Mouse (Mus musculus) CH12.LX (cell line): ENCODE data around the gene Wdfy2. TPM values are rescaled to one million over a fixed set of nuclear protein-coding genes. Genes with fewer than 3 reads are reported as not detected.
A peak's percentile ranks its signal among the peaks of the same experiment; 100 is the strongest.

Source experiments
- DNase-seq: peaks from one replicate; pipeline ENCODE4 v3.0.0-alpha.2; 2013; ENCODE audit errors: extremely low read depth
- H3K27ac ChIP-seq: 2 replicates; pipeline ENCODE4 v1.5.1; 2012; ENCODE audit warnings: low read depth, mild to moderate bottlenecking, control low read depth, moderate library complexity; ENCODE audit not compliant: insufficient read depth
- H3K27me3 ChIP-seq: replicated peaks from 2 replicates; pipeline ENCODE3; 2012; ENCODE audit warnings: inconsistent platforms
- H3K36me3 ChIP-seq, 2 experiments: replicated peaks in 1 of 2; 2 replicates each; pipeline versions ENCODE3 to v1.6.1; 2012; ENCODE audit warnings: inconsistent platforms in 1 of 2, low read length in 1 of 2, mild to moderate bottlenecking in 1 of 2, mixed read lengths in 1 of 2, moderate library complexity in 1 of 2; ENCODE audit not compliant: control insufficient read depth in 1 of 2, insufficient read depth in 1 of 2
- H3K4me1 ChIP-seq, 2 experiments: 2 replicates each; pipeline ENCODE4 v1.6.1; 2012; ENCODE audit warnings: inconsistent platforms in 1 of 2, moderate library complexity in 1 of 2; ENCODE audit not compliant: insufficient read depth in 2 of 2, control insufficient read depth in 1 of 2
- H3K4me2 ChIP-seq: 2 replicates; pipeline ENCODE4 v1.6.1; 2012; ENCODE audit warnings: low read depth, mild to moderate bottlenecking, control low read depth; ENCODE audit not compliant: poor library complexity, insufficient read depth, severe bottlenecking
- H3K4me3 ChIP-seq, 3 experiments: fragments of 150-350 bp in 1 of 3; sonication (generic) in 1 of 3; replicated peaks in 1 of 3; 2 replicates each; pipeline versions ENCODE3 to v1.5.1; 2011 to 2012; ENCODE audit warnings: low read depth in 2 of 3, low read length in 2 of 3, mild to moderate bottlenecking in 2 of 3, moderate library complexity in 2 of 3, control low read depth in 1 of 3, improper control_type of control experiment in 1 of 3, inconsistent platforms in 1 of 3, mixed read lengths in 1 of 3; ENCODE audit not compliant: poor library complexity in 1 of 3
- H3K79me2 ChIP-seq: replicated peaks from 2 replicates; pipeline ENCODE4 v1.6.1; 2012; ENCODE audit warnings: mild to moderate bottlenecking, moderate library complexity; ENCODE audit not compliant: control insufficient read depth, poor library complexity, insufficient read depth, severe bottlenecking; ENCODE audit errors: extremely low read depth
- H3K9ac ChIP-seq: 2 replicates; pipeline ENCODE4 v1.6.1; 2012; ENCODE audit warnings: low read depth, mild to moderate bottlenecking, control low read depth, moderate library complexity; ENCODE audit not compliant: insufficient read depth
- H3K9me3 ChIP-seq: replicated peaks from 2 replicates; pipeline ENCODE3; 2012; ENCODE audit warnings: low read length, inconsistent platforms, mixed read lengths
- CHD1 ChIP-seq: IDR thresholded peaks from 2 replicates; pipeline ENCODE4 v1.6.1; 2012; ENCODE audit warnings: low read depth, low read length, improper control_type of control experiment, inconsistent platforms
- CHD2 ChIP-seq: IDR thresholded peaks from 2 replicates; pipeline ENCODE4 v1.6.1; 2011; ENCODE audit warnings: low read length, improper control_type of control experiment
- CTCF ChIP-seq, 2 experiments: IDR thresholded peaks in 1 of 2; conservative IDR thresholded peaks in 1 of 2; 2 replicates each; pipeline ENCODE4 v1.5.1; 2011 to 2012; ENCODE audit warnings: low read depth in 2 of 2, low read length in 2 of 2, improper control_type of control experiment in 1 of 2, inconsistent platforms in 1 of 2, mild to moderate bottlenecking in 1 of 2, moderate library complexity in 1 of 2
- E2F4 ChIP-seq: IDR thresholded peaks from 2 replicates; pipeline ENCODE4 v1.6.1; 2011; ENCODE audit warnings: low read depth, low read length, improper control_type of control experiment; ENCODE audit not compliant: insufficient replicate concordance
- EP300 ChIP-seq: IDR thresholded peaks from 2 replicates; pipeline ENCODE4 v1.6.1; 2011; ENCODE audit warnings: low read length, improper control_type of control experiment
- GABPA ChIP-seq: IDR thresholded peaks from 2 replicates; pipeline ENCODE4 v1.6.1; 2012; ENCODE audit warnings: low read depth, low read length, improper control_type of control experiment, inconsistent platforms; ENCODE audit not compliant: insufficient replicate concordance
- IRF4 ChIP-seq: IDR thresholded peaks from 2 replicates; pipeline ENCODE4 v1.6.1; 2014; ENCODE audit warnings: low read depth, mild to moderate bottlenecking, inconsistent platforms, low read length, improper control_type of control experiment
- JUN ChIP-seq: IDR thresholded peaks from 2 replicates; pipeline ENCODE4 v1.6.1; 2011; ENCODE audit warnings: low read depth, mild to moderate bottlenecking, low read length, improper control_type of control experiment, moderate library complexity; ENCODE audit not compliant: insufficient read depth
- KAT2A ChIP-seq: IDR thresholded peaks from 2 replicates; pipeline ENCODE4 v1.6.1; 2012; ENCODE audit warnings: low read length, improper control_type of control experiment, inconsistent platforms; ENCODE audit not compliant: insufficient replicate concordance
- MAX ChIP-seq: IDR thresholded peaks from 2 replicates; pipeline ENCODE4 v1.6.1; 2011; ENCODE audit warnings: low read length, improper control_type of control experiment
- MEF2A ChIP-seq: IDR thresholded peaks from 2 replicates; pipeline ENCODE4 v1.6.1; 2014; ENCODE audit warnings: low read depth, mild to moderate bottlenecking, inconsistent platforms, low read length, improper control_type of control experiment, borderline replicate concordance
- NRF1 ChIP-seq: IDR thresholded peaks from 2 replicates; pipeline ENCODE4 v1.6.1; 2014; ENCODE audit warnings: low read depth, mild to moderate bottlenecking, inconsistent platforms, low read length, improper control_type of control experiment, moderate library complexity
- PAX5 ChIP-seq: IDR thresholded peaks from 2 replicates; pipeline ENCODE4 v1.6.1; 2012; ENCODE audit warnings: low read length, inconsistent platforms, mixed read lengths
- POLR2A ChIP-seq: IDR thresholded peaks from 2 replicates; pipeline ENCODE4 v1.6.1; 2011; ENCODE audit warnings: low read depth, mild to moderate bottlenecking, improper control_type of control experiment, low read length
- POLR2AphosphoS2 ChIP-seq: IDR thresholded peaks from 2 replicates; pipeline ENCODE4 v1.6.1; 2011; ENCODE audit warnings: low read depth, low read length, improper control_type of control experiment
- RAD21 ChIP-seq: IDR thresholded peaks from 2 replicates; pipeline ENCODE4 v1.6.1; 2011; ENCODE audit warnings: low read depth, mild to moderate bottlenecking, low read length, improper control_type of control experiment, moderate library complexity
- SIN3A ChIP-seq: IDR thresholded peaks from 2 replicates; pipeline ENCODE4 v1.6.1; 2012; ENCODE audit warnings: low read length, improper control_type of control experiment, inconsistent platforms
- SMC3 ChIP-seq: IDR thresholded peaks from 2 replicates; pipeline ENCODE4 v1.6.1; 2011; ENCODE audit warnings: low read depth, low read length, improper control_type of control experiment
- TBP ChIP-seq: conservative IDR thresholded peaks from 2 replicates; pipeline ENCODE4 v1.6.1; 2011; ENCODE audit warnings: low read depth, low read length, improper control_type of control experiment
- TCF12 ChIP-seq: IDR thresholded peaks from 2 replicates; pipeline ENCODE4 v1.6.1; 2014; ENCODE audit warnings: low read depth, mild to moderate bottlenecking, inconsistent platforms, low read length, improper control_type of control experiment
- UBTF ChIP-seq: IDR thresholded peaks from 2 replicates; pipeline ENCODE4 v1.6.1; 2012; ENCODE audit warnings: low read depth, mild to moderate bottlenecking, inconsistent platforms, low read length, improper control_type of control experiment, moderate library complexity
- USF1 ChIP-seq: IDR thresholded peaks from 2 replicates; pipeline ENCODE4 v1.6.1; 2014; ENCODE audit warnings: low read depth, mild to moderate bottlenecking, inconsistent platforms, low read length, improper control_type of control experiment
- ZNF384 ChIP-seq: IDR thresholded peaks from 2 replicates; pipeline ENCODE4 v1.6.1; 2012; ENCODE audit warnings: low read depth, low read length, improper control_type of control experiment, inconsistent platforms
- dilution Hi-C: fragments of 300-500 bp; cut with MboI; formaldehyde crosslinking; loops from 2 replicates; pipeline ENCODE4 v1.14.3; 2020; ENCODE audit warnings: low sequenced_read_pairs; ENCODE audit not compliant: extremely low pct_unique_long_range_greater_than_20kb, extremely low pct_ligation_motif_present
- in situ Hi-C: fragments of 300-500 bp; cut with MboI; formaldehyde crosslinking; loops from 3 replicates; pipeline ENCODE4 v1.14.3; 2019; ENCODE audit warnings: low sequenced_read_pairs, low pct_ligation_motif_present, low pct_unique_long_range_greater_than_20kb, mixed read lengths
- polyA plus RNA-seq: library from polyadenylated mRNA; unstranded; fragments of >175 nt; gene quantifications from 2 replicates; pipeline ENCODE4 v1.2.1, GENCODE M21; 2012; ENCODE audit warnings: low read depth; ENCODE audit not compliant: insufficient read length
- total RNA-seq, 2 experiments: library from RNA; depleted of rRNA; stranded (reverse); fragments of 300-350 nt in 1 of 2; fragments of >200 nt in 1 of 2; gene quantifications; 2 replicates each; pipeline ENCODE4 v1.2.3; 2012 to 2014

Gene Wdfy2
- total and polyA plus RNA-seq, 3 experiments: 6.3 to 6.7 (median 6.6) TPM

DNA sequence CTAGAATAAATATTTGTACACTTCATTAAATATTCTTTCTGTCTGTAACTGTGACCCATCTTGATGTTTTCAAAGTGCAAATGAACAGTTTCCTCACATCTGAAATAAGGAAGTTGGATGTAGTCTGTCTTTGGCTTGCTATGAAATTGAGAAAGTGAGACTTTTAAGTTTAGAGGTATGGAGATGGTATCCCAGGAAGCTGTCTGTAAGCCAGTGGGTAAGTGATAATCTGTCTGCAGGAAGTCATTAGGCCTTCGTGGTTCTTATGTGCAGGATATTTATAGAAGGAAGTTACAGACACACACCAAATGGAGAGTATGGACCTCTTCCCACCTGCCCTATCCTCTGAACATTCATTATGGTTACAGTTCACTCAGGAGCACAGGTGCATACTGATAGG is 26.8 kb downstream of the Wdfy2 start:
- no peak overlapping the region for H3K9ac ChIP-seq
- H3K4me2 ChIP-seq: no peak overlapping the region
- TF ChIP-seq JUN (no peak), MEF2A (no peak), IRF4 (no peak), CHD1 (no peak), CHD2 (no peak), POLR2AphosphoS2 (no peak), E2F4 (no peak), USF1 (no peak), PAX5 (no peak), KAT2A (no peak), TCF12 (no peak), RAD21 (no peak), TBP (no peak), CTCF (conservative IDR thresholded peaks at IDR 0.05 in 1 of 2, IDR thresholded peaks at IDR 0.05 in 1 of 2; ENCODE audit: low read depth in 2 of 2, low read length in 2 of 2) (no peak), UBTF (no peak), SMC3 (no peak), SIN3A (no peak), ZNF384 (no peak)
- H3K36me3 ChIP-seq: no peaks in the 10 kb centered on the region
- peaks cover 6 to 53% of the 10 kb centered on the region in 2 experiments for H3K4me1 ChIP-seq
- no peak for DNase-seq
- dilution Hi-C loops: no loop called here
- H3K27ac ChIP-seq: no peak overlapping the region
- no peak overlapping the region for H3K4me3 ChIP-seq
- in situ Hi-C loops: no loop called here
- no peaks in the 10 kb centered on the region for H3K79me2 ChIP-seq
- H3K9me3 ChIP-seq: peaks cover 5% of the 10 kb centered on the region
- no peaks in the 10 kb centered on the region for H3K27me3 ChIP-seq

DNA sequence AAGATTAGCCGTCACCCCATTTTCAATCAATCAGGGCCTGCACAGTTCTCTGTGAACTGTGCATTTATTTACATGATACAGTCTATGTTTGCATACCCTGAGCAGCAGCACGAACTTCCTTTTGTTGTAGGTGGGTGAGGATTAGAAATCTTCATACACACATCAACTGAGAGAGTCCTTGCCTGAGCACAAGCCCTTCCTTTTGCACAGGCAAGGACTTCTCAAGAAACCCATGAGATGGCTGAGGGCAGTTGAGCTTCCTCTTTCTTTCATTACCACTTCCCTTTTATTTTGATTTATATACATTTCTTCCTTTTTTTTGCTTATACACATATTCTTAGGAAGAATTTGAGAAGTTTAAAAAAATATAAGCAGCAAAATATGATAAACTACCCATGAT is 27.9 kb downstream of the Wdfy2 start:
- Histone ChIP-seq H3K4me2 (no peak overlapping the region), H3K4me1 (peaks cover 6 to 64% of the 10 kb centered on the region in 2 experiments), H3K27me3 (no peaks in the 10 kb centered on the region), H3K9me3 (peaks cover 3% of the 10 kb centered on the region), H3K4me3 (no peak overlapping the region), H3K36me3 (no peaks in the 10 kb centered on the region), H3K27ac (no peak overlapping the region), H3K79me2 (no peaks in the 10 kb centered on the region), H3K9ac (no peak overlapping the region)
- TF ChIP-seq NRF1: no peak
- TF ChIP-seq EP300: peak; percentile 60
- TF ChIP-seq GABPA: no peak
- no peak for TF ChIP-seq UBTF
- TF ChIP-seq MAX: no peak
- TF ChIP-seq USF1: no peak
- no peak for TF ChIP-seq POLR2A
- no peak for TF ChIP-seq ZNF384
- peak; percentile 48 for DNase-seq
- dilution Hi-C loops (no loop called here), in situ Hi-C loops (no loop called here)
